Mouse (Mus musculus) forebrain, postnatal 0 days (tissue): ENCODE results near the gene Pcca. TPM values are rescaled to one million over a fixed set of nuclear protein-coding genes. Genes with fewer than 3 reads are reported as not detected.

ENCODE experiments used
- ATAC-seq: fragments of 200-750 bp; cut with Nextera tagmentation; 2 replicates; pipeline ENCODE4 v1.8.0; 2017; ENCODE audit warnings: mild to moderate bottlenecking, moderate library complexity
- DNase-seq: peaks from one replicate; pipeline ENCODE4 v3.0.0-alpha.2; 2015
- H3K27ac ChIP-seq: fragments of 300-500 bp; sonication (generic); 2 replicates; pipeline ENCODE4 v1.5.1; 2014; ENCODE audit warnings: low read depth, mild to moderate bottlenecking, antibody characterized with exemption, low read length, moderate library complexity, mixed read lengths
- H3K27me3 ChIP-seq: fragments of 300-500 bp; sonication (generic); 2 replicates; pipeline ENCODE4 v1.6.1; 2014; ENCODE audit warnings: mild to moderate bottlenecking, low read length, mixed read lengths; ENCODE audit not compliant: insufficient read depth
- H3K36me3 ChIP-seq: fragments of 300-500 bp; sonication (generic); 2 replicates; pipeline ENCODE4 v1.6.1; 2014; ENCODE audit warnings: mild to moderate bottlenecking, moderate library complexity; ENCODE audit not compliant: insufficient read depth
- H3K4me1 ChIP-seq: fragments of 300-500 bp; sonication (generic); 2 replicates; pipeline ENCODE4 v1.6.1; 2014; ENCODE audit warnings: antibody characterized with exemption; ENCODE audit not compliant: insufficient read depth
- H3K4me2 ChIP-seq: fragments of 300-500 bp; sonication (generic); 2 replicates; pipeline ENCODE4 v1.6.1; 2014; ENCODE audit warnings: low read depth, mild to moderate bottlenecking, moderate library complexity
- H3K4me3 ChIP-seq: fragments of 300-500 bp; sonication (generic); 2 replicates; pipeline ENCODE4 v1.5.1; 2014; ENCODE audit warnings: low read depth, low read length, mixed read lengths
- H3K9ac ChIP-seq: fragments of 300-500 bp; sonication (generic); 2 replicates; pipeline ENCODE4 v1.6.1; 2014; ENCODE audit warnings: mild to moderate bottlenecking
- H3K9me3 ChIP-seq: fragments of 300-500 bp; sonication (generic); 2 replicates; pipeline ENCODE4 v1.6.1; 2016; ENCODE audit warnings: low read length
- CTCF ChIP-seq: sonication (generic); IDR thresholded peaks from 2 replicates; pipeline ENCODE4 v1.5.1; 2016; ENCODE audit warnings: antibody characterized with exemption, control low read depth, low read depth
- WGBS: fragments of 180-500 bp; shearing (Covaris S2); extraction: QIAGEN DNeasy Blood & Tissue Kit; methylation state at CpG from one replicate; pipeline ENCODE4 v1.1.7; 2014; 5-methylcytosine and 5-hydroxymethylcytosine counted together
- polyA plus RNA-seq: library from polyadenylated mRNA; unstranded; fragments of >200 nt; fragmentation: Nextera tagmentation; extraction: Ambion mirVana; gene quantifications from 2 replicates; pipeline ENCODE4 v1.2.1, GENCODE M21; 2015
- total RNA-seq: library from RNA; depleted of rRNA; stranded (reverse); fragments of >200 nt; gene quantifications from 2 replicates; pipeline ENCODE4 v1.2.3, GENCODE M21; 2014

Pcca gene
- total and polyA plus RNA-seq, 2 experiments from 2014 or later, result 12.4 to 29.4 TPM

DNA sequence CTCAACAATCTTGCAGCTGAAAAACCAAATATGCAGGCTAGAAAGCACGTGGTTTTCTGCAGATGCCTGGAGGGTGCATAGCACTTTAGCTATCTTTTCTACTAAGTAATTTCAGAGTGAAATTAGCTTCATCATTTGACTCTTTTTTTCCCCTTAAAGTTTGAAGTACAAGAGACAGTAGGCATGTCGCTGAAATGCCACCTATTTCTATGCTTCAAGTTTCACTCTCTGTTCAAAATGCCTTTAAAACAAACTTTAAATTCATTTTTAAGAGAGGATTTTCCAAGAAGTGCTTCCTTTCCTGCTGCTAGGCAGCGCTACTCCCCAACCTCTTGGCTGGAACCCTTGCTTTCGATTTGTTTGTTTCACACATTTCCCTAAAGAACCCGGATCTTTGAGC lies 45.1 kb upstream of the Pcca start:
- Histone ChIP-seq H3K36me3 (no peaks in the 10 kb centered on the region), H3K27ac (no peak overlapping the region; the same call in 1 of the 2 replicates), H3K9ac (peak overlapping the region; percentile 14; the same call in 1 of the 2 replicates), H3K9me3 (no peaks in the 10 kb centered on the region), H3K4me1 (no peaks in the 10 kb centered on the region), H3K27me3 (peaks cover 48% of the 10 kb centered on the region), H3K4me2 (peak overlapping the region; percentile 40; the same call in 1 of the 2 replicates), H3K4me3 (0 out of 2 replicates have a peak overlapping the region, but pooled peaks have one; percentile 7)
- no peak for TF ChIP-seq CTCF
- 3% methylated on average over 5 of the region's 5 CpGs for WGBS
- ATAC-seq (no peak), DNase-seq (peak; percentile 72)

DNA sequence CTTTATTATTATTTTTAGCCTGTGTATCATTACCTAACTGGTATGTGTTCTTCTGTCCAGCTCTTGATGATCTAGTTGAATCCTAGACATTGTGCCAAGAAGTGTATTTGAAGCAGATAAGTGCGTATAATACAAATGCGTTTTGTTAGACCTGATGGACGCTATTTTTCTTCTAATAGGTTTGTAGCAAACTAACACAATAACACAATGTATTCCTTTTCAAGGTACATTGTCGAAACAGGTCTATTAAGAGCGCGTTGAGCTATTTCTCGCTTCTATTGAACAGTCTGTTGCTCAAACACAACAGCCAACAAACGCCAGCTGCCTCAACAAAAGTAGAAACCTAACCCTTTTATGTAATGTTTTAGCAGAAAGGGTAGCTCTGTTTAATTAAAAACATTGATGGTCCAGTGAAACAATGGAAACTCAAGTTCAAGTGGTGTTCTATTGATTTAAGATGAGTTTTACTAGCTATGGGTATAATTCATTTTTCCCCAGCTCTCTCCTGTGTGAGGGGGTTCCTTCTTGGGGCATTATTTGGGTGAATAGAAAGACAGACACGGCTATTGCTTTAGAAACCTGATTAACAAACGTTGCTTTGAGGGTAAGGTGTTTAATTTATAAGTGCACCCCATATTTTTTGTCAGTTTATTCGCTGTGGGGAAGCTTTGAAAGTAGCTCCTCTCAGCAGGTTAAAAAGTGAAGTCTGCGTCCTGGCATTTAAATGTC lies 44.3 kb upstream of the Pcca start:
- no peak for ATAC-seq
- no peaks in the 10 kb centered on the region for H3K4me1 ChIP-seq
- peaks cover 42% of the 10 kb centered on the region for H3K27me3 ChIP-seq
- H3K27ac ChIP-seq, result no peak overlapping the region
- no peaks in the 10 kb centered on the region for H3K36me3 ChIP-seq
- H3K4me3 ChIP-seq, result peak overlapping the region; percentile 16
- H3K4me2 ChIP-seq, result peak overlapping the region; percentile 40
- peak; percentile 77 for DNase-seq
- no peak for TF ChIP-seq CTCF
- no peaks in the 10 kb centered on the region for H3K9me3 ChIP-seq
- 0 out of 2 replicates have a peak overlapping the region, but pooled peaks have one; percentile 14 for H3K9ac ChIP-seq
- WGBS, result 4% methylated on average over 12 of the region's 12 CpGs

DNA sequence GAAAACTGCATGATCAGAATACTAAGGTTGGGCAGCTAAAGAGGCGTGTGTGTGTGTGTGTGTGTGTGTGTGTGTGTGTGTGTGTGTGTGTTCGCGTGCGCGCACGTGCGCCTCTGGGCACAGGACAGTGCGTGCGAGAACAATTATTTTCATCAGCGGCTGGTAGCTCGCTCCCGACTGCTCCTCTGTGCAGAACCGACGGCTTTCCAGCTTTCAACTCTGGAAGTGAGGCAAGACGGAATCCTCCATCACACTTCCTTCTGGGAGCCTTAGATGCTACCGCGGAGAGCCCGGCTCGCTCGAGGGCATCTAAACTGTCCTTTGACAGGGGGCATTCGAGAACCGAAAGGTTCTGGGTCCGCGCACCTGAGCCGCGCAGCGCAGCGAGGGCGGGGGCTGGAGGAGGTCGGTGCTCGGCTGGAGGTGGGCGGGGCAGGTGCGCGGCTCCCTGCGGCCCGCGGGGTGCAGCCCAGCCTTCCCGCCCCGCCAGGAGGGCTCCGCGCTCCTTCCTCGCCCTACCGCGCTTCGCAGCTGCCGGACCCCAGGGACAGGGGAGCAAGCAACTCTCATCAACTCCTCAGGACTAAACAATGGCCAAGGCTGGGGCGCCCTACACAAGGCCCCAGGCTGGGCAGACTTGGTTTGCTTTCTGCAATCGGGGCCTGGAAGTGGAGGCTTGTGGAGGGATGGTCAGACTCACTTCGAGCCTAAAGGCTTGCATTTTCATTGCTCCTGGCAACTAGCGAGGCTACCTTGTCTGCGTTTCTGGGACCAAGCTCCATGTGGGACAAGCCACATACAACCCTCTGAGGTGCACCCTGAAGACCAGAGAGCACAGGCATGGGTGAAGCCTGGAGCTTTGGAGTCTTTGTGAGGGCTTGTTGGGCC lies 43.4 kb upstream of the Pcca start, which contains the start of gene Gm10837:
Gene Gm10837, plus strand, starts transcription at position 146 of the 888 bp plus-strand sequence.
- Histone ChIP-seq H3K4me3 (peak within 1 kb of the TSS; percentile 16), H3K4me2 (peak within 1 kb of the TSS; percentile 40), H3K9ac (0 out of 2 replicates have a peak within 1 kb of the TSS, but pooled peaks have one; percentile 18), H3K27me3 (peaks cover 35% of the 10 kb centered on the region), H3K36me3 (no peaks in the 10 kb centered on the region), H3K9me3 (no peaks in the 10 kb centered on the region), H3K4me1 (no peaks in the 10 kb centered on the region), H3K27ac (peak within 1 kb of the TSS; percentile 50; the same call in 1 of the 2 replicates)
- 2% methylated on average over 50 of the region's 51 CpGs for WGBS
- ATAC-seq (peak; percentile 58), DNase-seq (peak; percentile 10)
- no peak for TF ChIP-seq CTCF

DNA sequence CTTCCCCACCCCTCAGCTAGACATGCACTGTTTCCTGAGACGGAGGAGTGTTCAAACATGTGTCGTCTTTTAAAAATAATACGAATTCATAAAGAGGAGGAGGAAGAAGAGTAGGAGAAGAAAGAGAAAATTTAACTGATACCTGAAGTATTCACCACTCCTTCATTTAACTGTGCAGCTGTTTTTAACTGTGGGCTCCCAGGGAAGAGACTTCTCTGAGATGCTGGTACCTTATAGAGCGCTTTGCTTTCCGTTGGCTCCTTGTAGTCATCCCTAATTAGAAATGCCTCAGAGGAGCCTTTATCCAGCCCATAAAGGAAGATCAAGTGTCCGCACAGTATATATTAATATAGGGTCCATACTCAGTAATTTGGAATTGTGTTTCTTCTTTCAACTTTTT lies 42.6 kb upstream of the Pcca start:
- no peak overlapping the region for H3K4me3 ChIP-seq
- no peak for TF ChIP-seq CTCF
- WGBS, result 69% methylated on average over 6 of the region's 6 CpGs
- no peak overlapping the region for H3K9ac ChIP-seq
- H3K9me3 ChIP-seq, result no peaks in the 10 kb centered on the region
- ATAC-seq (no peak), DNase-seq (no peak)
- no peaks in the 10 kb centered on the region for H3K36me3 ChIP-seq
- H3K4me2 ChIP-seq, result no peak overlapping the region
- H3K27me3 ChIP-seq, result peaks cover 27% of the 10 kb centered on the region
- H3K4me1 ChIP-seq, result no peaks in the 10 kb centered on the region
- no peak overlapping the region for H3K27ac ChIP-seq

DNA sequence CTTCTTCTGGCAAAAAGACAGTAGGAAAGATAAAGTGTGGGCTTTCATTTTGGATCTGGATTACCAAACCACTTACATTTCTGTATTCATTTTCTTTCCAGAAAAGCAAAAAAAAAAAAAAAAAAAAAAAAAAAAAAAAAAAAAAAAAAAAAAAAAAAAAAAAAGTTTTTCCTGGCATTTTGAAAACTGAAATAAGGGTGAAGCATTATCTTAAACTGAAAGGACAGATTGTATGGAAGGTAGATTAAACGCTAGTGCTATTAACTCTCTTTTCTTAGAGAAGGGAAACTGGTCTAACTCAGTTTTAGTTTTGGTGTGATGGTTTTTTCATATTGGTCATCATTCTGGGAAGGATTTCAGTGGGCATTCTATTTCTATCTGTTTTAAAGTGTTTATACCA lies 42.1 kb upstream of the Pcca start:
- H3K4me1 ChIP-seq, result no peaks in the 10 kb centered on the region
- H3K36me3 ChIP-seq, result no peaks in the 10 kb centered on the region
- no peak overlapping the region for H3K4me3 ChIP-seq
- no peak overlapping the region for H3K9ac ChIP-seq
- no peak for TF ChIP-seq CTCF
- DNase-seq (no peak), ATAC-seq (no peak)
- WGBS, result 84% methylated on average over 1 of the region's 1 CpGs
- peaks cover 25% of the 10 kb centered on the region for H3K27me3 ChIP-seq
- no peak overlapping the region for H3K4me2 ChIP-seq
- no peak overlapping the region for H3K27ac ChIP-seq
- H3K9me3 ChIP-seq, result no peaks in the 10 kb centered on the region

DNA sequence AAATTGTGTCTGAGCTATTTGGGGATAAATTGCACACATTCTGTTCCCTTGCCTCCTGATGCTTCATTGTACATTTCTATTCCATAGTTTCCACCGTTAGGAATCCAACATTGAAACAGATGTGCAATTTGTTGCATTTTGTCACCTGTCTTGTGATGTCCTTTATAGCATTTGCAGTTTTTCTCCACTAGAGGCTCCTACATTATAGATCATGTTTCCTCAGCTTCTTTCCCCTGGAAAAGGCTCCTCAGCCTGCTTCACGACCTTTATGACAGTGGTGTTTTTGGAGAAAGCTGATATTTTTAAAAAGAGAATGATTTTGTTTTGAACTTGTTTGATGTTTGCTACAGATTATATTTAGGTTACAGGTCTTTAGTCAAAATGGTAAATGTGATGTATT lies 25.1 kb upstream of the Pcca start:
- H3K9me3 ChIP-seq, result no peaks in the 10 kb centered on the region
- no peak overlapping the region for H3K9ac ChIP-seq
- no peaks in the 10 kb centered on the region for H3K36me3 ChIP-seq
- no peak overlapping the region for H3K4me3 ChIP-seq
- peak; percentile 64 for TF ChIP-seq CTCF
- no peaks in the 10 kb centered on the region for H3K4me1 ChIP-seq
- 13% methylated on average over 2 of the region's 2 CpGs for whole genome bisulfite sequencing
- no peak overlapping the region for H3K4me2 ChIP-seq
- ATAC-seq (peak; percentile 45; the same call in 1 of the 2 replicates), DNase-seq (peak; percentile 11)
- no peak overlapping the region for H3K27ac ChIP-seq
- H3K27me3 ChIP-seq, result no peaks in the 10 kb centered on the region
